Mouse (Mus musculus) Muller cell, postnatal 12 days (primary cell): ENCODE measurements at regions not wholly inside any gene's neighbourhood (a gene's known extent, or its start where the extent isn't known, plus 50 kb on each side); places are given as distances from the start of the nearest gene placed in this dataset.
"Not testable (repeated sequence)": the region's sequence is repeated elsewhere in the genome, so short reads cannot be mapped to it uniquely, and the experiment has no call there.

Experiments used
- DNase-seq: peaks from one replicate; pipeline ENCODE4 v3.0.0-alpha.2; 2015; ENCODE audit errors: inconsistent ontology term

DNA sequence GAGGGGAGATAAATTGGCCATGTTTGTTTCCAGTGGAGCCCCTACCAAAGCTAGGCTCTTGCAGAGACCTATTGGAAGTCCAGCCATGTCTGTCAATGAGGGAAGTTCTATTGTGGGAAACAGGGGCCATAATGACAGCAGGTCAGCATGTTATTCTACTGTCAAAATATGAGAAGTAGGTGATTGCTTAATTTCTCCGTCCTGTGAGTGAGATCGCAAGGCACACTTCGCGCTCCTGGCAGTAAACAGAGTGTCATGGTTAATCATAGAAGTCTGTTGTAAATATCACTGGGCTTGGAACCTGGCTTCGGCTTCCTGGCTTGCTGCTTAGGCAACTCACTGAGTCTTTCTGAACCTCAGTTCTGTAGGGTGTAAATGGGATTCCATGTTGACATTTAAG, 72.5 kb upstream of the Ccdc122 start:
- DNase-seq, result no peak

DNA sequence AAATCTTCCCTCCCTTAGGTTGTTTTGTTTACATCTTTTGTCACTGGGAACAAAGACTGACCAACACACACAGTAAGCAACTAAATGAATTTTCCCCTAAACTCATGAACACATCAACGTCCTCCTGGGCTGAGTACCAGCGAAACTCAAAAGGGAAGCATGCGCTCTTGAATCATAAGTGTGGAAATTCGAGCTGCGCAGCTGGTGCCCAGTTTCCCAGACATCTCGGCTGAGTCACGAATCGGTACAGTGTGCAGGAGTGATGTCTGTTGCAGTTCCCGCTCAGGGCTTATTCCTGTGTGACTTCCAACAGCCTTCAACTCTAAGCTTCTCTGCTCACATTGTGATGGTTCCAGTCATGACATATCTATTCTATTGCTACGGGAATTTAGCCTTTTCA, 77.7 kb upstream of the Ccdc122 start:
- no peak for DNase-seq

GRCm38 (mm10) chr14:76957136-76957535, 79.4 kb upstream of the Ccdc122 start:
- DNase-seq, result no peak

DNA sequence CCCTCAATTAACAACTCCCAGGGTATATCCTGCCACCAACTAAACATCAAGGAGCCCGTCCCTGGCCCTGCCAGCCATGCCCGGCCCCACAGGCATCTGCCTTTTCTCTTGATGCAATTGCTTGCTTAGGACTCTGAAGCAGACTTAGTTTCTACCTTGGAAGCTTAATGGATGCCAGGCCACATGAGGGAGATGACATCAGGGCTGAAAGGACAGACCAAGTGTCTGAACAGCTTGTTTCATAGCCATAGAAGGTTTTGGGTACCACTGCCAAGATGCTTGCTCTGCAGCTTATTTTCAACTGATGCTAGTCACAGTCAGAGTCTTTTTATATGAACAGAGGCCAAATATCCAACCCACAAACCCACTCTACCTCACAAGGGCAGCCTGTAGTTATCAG, 83.4 kb upstream of the Ccdc122 start:
- no peak for DNase-seq

DNA sequence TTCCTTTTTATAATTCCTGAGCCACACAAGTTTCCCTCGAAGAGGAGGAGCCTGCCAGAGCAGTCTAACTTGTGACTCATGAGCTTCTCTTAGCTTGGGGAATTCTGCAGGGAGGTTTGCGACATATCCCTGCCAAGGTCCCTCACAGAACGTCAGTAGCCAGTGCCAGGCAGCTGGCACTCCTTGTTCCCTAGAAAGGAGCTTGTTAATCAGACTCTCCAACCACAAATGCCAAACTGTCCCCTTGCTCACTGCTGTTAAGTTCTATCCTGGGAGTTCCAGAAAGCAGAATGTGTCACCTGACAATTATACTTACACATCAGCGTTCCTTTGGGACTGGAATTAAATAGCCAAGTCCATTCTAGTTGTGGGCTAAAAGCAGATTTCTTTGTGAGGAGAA, 85.1 kb upstream of the Ccdc122 start:
- DNase-seq, result peak; percentile 89

- no peak for DNase-seq
Observed at GRCm38 (mm10) chr14:76949388-76949787, 87.2 kb upstream of the Ccdc122 start.

DNA sequence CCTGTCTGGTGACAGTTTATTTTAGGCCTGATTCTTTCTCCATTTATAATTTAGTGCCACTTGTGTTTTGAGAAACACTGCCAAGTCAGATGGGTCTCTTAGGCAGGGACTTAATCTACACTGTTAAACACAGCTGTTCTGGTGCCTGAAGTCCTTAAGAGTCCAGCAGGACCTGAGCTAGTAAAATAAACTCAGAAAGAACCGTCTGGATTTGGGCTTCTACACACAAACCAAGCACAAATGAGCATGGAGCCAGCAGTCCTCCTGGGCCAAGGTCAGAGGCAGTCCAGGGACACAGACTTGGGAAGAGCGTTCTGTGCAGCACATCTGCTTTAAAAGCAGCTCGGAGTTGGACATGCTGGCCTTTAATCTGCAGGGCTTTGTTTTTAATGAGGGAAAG, 87.6 kb upstream of the Ccdc122 start:
- no peak for DNase-seq

GRCm38 (mm10) chr14:76948481-76948880, 88.1 kb upstream of the Ccdc122 start:
- DNase-seq, result no peak

DNA sequence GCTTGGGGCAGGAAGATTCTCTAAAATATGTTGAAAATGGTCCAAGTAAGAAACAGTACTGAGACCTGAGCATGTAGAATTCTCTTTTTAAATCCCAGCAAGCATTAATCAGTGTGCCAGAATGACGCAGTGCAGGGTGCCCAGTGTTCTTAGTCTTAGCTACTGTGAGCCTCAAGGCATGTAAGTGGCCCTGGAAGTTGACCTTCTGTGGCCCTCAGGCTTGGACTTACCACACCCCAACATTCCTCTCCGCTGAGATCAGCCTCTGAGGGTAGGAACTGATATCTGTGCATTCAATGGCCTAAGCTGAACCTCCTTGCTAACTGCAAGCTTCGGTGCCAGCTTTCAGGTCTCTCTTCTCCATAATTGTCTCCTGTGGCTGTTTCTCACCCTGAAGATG, 89.4 kb upstream of the Ccdc122 start:
- DNase-seq, result peak; percentile 80

- DNase-seq, result no peak
Observed at GRCm38 (mm10) chr14:76945626-76946025, 90.9 kb upstream of the Ccdc122 start.

DNA sequence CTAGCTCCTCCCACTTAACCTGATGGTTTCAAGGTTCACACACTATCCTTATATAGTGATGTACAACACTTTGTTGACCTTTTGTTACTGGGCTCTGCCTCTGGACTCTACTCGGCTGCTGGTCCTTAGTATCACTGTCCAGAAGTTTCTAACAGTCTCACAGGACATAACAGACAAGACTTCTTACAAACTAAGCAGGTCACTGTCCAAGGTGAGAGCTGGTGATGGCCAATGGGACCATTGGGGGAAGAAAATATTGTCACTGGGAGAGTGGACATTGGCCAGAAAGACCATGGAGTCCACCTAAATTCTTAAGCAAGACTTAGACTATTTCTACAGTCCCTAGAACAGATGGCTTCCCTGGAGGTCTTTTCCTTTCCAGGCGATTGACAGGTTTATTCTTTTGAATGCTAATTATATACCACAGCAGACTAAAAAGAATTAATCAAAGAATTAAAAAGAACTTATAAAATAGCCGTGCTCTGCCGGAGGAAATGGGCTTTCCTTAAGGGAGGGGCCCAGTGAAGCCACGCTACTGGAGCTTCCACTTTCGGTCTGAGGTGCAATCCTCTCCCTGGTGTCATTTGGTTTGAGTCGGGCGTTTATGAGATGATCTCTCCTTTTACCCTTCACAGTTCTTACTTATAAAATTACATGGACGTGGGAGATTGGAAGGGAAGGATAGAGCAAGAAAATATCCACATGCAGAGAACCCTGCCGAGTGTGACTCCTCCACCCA, 94.9 kb upstream of the Ccdc122 start:
- no peak for DNase-seq

DNA sequence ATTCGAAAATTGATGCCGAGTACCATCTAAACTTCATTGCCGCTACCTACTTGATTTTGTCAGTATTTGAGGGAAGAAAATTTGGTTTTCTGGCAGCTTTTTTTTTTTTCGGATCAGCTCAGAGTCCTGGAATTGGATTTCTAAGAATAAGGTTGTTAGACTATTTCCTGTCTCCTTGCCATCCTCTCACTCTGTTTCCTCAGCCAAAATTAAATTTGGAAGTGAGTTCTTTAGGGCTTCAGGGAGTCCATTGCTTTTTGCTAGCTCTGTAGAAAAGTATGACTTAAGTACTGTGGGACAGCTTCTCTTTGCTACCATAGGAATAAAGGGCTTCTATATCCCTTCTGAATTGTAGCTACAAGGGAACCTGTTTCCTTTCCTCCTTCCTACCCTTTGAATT, 96.1 kb upstream of the Ccdc122 start:
- DNase-seq, result no peak

DNA sequence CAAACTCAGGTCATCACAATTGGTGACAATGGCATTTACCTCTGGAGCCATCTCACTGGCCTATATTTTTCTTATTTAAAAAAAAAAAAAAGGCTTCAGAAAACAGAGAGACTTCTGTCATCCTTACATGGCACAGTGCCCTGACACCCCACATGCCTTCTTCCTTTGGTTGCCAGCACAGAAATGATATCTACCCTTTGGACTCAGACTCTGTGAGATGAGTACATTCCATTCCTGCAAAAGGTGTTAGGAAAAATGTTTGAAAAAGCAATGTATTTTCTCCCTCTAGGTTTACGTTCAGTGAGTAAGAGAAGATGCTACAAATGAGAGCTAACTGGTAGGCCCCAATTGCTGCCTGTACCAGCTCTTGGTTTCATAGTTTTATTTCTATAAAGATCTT, 99.9 kb upstream of the Ccdc122 start:
- peak; percentile 41 for DNase-seq

GRCm38 (mm10) chr14:76936051-76936450, 100.5 kb upstream of the Ccdc122 start:
- DNase-seq, result not testable (repeated sequence)

DNA sequence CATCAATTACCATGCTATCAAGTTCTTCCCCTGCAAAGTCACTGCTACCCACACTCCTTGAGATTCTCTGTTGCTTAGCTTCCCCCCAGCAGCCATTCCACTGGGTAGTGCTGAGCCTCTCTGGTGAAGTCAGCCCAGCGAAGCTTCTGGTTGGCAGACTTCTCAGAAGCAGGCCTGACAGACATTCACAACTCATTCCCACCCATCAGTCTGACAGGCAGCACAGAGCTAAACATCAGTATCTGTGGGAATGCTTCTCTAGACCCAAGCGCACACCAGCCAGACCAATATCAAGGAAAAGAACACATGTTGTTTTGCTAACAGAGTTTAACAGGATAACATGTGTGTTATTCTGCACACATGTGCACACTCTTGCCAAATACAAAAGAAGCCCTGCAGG, 101.1 kb upstream of the Ccdc122 start:
- DNase-seq, result no peak

- DNase-seq, result no peak
Observed at GRCm38 (mm10) chr14:76932890-76933289, 103.7 kb upstream of the Ccdc122 start.

DNA sequence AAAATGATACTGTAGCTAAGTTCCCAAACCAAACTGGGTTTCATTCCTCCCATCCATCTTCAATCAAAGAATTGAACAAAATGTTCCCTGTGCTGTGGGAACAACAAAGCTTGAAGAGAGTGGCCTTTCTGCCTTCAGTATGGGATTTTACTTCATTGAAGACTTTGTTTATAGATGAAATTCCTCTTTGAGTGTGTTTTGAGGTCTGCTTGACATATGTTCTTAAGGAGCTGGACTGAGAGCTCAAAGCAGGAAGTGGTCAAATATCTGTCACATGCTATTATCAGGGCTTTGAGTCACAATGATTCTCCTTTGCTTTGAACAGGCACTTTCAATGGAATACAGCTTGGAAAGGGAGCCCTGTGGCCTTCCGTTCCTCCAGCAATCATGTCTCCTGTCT, 105.2 kb upstream of the Ccdc122 start:
- no peak for DNase-seq

GRCm38 (mm10) chr14:76929562-76929961, 107.0 kb upstream of the Ccdc122 start:
- DNase-seq, result no peak

DNA sequence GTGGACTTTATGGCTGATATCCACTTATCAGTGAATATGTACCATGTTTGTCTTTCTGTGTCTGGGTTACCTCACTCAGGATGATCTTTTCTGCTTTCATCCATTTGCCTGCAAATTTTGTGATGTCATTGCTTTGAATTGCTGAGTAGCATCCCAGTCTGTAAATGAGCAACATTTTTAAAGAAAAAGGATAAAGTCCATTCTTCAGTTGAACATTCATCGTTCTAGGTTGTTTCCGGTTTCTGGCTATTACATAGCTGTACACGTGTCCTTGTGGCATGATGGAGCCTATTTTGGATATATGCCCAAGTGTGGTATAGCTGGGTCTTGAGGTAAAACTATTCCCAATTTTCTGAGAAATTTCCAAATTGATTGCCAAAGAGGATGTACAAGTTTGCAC, 107.9 kb upstream of the Ccdc122 start:
- no peak for DNase-seq

- DNase-seq, result peak; percentile 32
Observed at GRCm38 (mm10) chr14:76927245-76927806, 109.2 kb upstream of the Ccdc122 start.

DNA sequence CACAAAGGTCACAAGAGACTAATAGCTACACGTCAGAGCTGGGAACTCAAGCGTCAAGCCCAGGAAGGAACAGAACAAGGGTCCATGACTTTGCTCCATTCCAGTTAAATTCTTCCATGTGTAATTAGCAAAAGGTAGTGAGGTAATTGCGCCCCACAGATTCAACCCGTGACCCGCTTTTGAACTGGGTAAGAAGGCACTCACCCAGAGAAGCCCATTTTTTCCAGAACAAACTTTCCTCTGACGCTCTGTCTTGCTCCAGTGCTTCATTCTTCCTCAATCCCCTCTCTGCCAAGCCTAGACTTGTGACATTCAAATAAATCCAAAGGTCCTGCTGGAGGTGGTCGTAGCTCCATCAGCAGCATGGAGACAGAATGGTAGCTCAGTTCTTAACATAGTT, 110.2 kb upstream of the Ccdc122 start:
- DNase-seq, result no peak

- peak; percentile 49 for DNase-seq
Observed at GRCm38 (mm10) chr14:76922399-76922939, 114.1 kb upstream of the Ccdc122 start.

DNA sequence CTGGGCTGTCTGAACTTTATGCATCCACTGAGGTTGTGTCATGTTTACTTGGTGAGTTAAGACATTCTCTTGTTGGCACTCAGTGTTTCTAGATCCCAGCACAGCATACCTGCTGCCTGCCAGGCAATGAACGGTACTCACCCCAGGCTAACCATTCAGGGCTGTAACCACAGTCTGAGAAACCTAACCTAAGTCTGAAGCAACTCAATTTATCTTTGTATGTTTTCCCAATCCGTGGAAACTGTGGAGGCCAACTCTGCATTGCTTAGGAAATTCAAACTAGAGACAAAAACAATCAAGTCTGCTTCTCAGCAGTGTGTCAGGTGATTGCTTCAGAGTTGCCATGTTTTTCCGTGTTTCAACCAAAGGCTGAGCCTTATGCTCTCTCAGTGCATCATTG, 118.5 kb upstream of the Ccdc122 start:
- peak; percentile 7 for DNase-seq
